Mouse (Mus musculus): ENCODE results near the gene Cnst.
A peak's percentile ranks its signal among the peaks of the same experiment; 100 is the strongest.

DNA sequence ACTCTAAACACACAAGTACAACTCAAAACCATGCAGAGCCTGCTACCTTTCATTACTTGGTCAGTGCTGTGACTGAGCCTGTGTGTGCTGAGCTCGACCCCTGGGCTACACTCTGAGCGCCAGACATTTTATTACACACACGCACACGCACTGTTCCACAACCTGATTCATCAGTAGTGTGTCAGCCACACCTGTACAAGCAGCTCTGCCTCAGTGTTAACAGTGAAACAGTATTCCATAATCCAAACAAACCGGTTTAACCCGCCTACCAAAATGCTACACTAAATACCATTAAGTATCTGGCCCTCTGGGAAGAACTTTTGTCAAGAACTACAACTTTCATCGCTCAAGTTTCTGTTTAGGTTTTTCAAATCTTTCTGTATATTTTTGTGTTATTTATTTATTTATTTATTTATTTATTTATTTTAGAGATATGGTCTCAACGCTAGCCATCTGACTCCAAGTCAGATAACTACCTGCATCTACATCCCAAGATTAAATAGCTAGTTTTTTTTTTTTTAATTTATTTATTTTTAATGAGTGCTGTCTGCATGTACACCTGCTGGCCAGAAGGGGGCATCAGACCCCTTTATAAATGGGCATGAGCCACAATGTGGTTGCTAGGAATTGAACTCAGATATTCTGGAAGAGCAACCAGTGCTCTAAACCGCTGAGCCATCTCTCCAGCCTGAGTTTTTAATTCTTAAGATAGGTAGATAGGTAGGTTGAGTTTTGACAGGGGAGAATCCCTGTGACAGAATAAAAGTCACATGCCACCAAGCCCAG is 39.4 kb upstream of the Cnst start:
- TF ChIP-seq CTCF (IDR thresholded peaks at IDR 0.05; ENCODE audit: extremely low read depth, insufficient read length, insufficient replicate concordance, low read depth, low read length), result peak; percentile 20; the same call in 1 of the 2 replicates
- TF ChIP-seq POLR2A (IDR thresholded peaks at IDR 0.05; ENCODE audit: low read depth, low read length), result no peak

Measured in small intestine, adult 2 months (tissue).